Mouse (Mus musculus) intestine, postnatal 0 days (tissue): ENCODE data around the gene Cdc20. TPM values are rescaled to one million over a fixed set of nuclear protein-coding genes. Genes with fewer than 3 reads are reported as not detected.
A peak's percentile ranks its signal among the peaks of the same experiment; 100 is the strongest.

Experiments
- ATAC-seq: fragments of 200-750 bp; cut with Nextera tagmentation; 2 replicates; pipeline ENCODE4 v1.8.0; 2017; ENCODE audit warnings: mild to moderate bottlenecking, moderate TSS enrichment, moderate library complexity
- H3K27ac ChIP-seq: fragments of 300-500 bp; sonication (generic); 2 replicates; pipeline ENCODE4 v1.5.1; 2014; ENCODE audit warnings: mild to moderate bottlenecking, low read depth, low read length, moderate library complexity
- H3K27me3 ChIP-seq: fragments of 300-500 bp; sonication (generic); replicated peaks from 2 replicates; pipeline ENCODE4 v1.6.1; 2014; ENCODE audit warnings: low read length, mixed read lengths; ENCODE audit not compliant: control insufficient read depth, insufficient read depth
- H3K36me3 ChIP-seq: fragments of 300-500 bp; sonication (generic); 2 replicates; pipeline ENCODE4 v1.6.1; 2014; ENCODE audit warnings: mild to moderate bottlenecking, moderate library complexity; ENCODE audit not compliant: control insufficient read depth, insufficient read depth
- H3K4me1 ChIP-seq: fragments of 300-500 bp; sonication (generic); replicated peaks from 2 replicates; pipeline ENCODE4 v1.6.1; 2014; ENCODE audit warnings: antibody characterized with exemption, low read length, mixed read lengths; ENCODE audit not compliant: control insufficient read depth, insufficient read depth
- H3K4me2 ChIP-seq: fragments of 300-500 bp; sonication (generic); replicated peaks from 2 replicates; pipeline ENCODE4 v1.6.1; 2014; ENCODE audit warnings: low read depth, mild to moderate bottlenecking, moderate library complexity
- H3K4me3 ChIP-seq: fragments of 300-500 bp; sonication (generic); 2 replicates; pipeline ENCODE4 v1.5.1; 2014; ENCODE audit warnings: low read depth, low read length
- H3K9ac ChIP-seq: fragments of 300-500 bp; sonication (generic); 2 replicates; pipeline ENCODE4 v1.6.1; 2014; ENCODE audit warnings: mild to moderate bottlenecking, low read depth, low read length
- H3K9me3 ChIP-seq: fragments of 300-500 bp; sonication (generic); 2 replicates; pipeline ENCODE4 v1.6.1; 2016; ENCODE audit warnings: mixed run types; ENCODE audit not compliant: control insufficient read depth
- CTCF ChIP-seq: sonication (generic); IDR thresholded peaks from 2 replicates; pipeline ENCODE4 v1.5.1; 2016; ENCODE audit warnings: low read depth, mild to moderate bottlenecking, control low read depth, antibody characterized with exemption, moderate library complexity
- WGBS: fragments of 180-500 bp; shearing (Covaris S2); extraction: QIAGEN DNeasy Blood & Tissue Kit; methylation state at CpG from one replicate; pipeline ENCODE4 v1.1.7; 2014; 5-methylcytosine and 5-hydroxymethylcytosine counted together
- polyA plus RNA-seq: library from polyadenylated mRNA; unstranded; fragments of >200 nt; fragmentation: Nextera tagmentation; extraction: Ambion mirVana; gene quantifications from 2 replicates; pipeline ENCODE4 v1.2.1, GENCODE M21; 2015

The Cdc20 gene
- polyA plus RNA-seq, 1 experiment from 2014 or later, result 42.7 TPM

- H3K4me1 ChIP-seq, result no peaks in the 10 kb centered on the region
- H3K9ac ChIP-seq, result no peak overlapping the region
- no peak for TF ChIP-seq CTCF
- peaks cover 76% of the 10 kb centered on the region for H3K36me3 ChIP-seq
- H3K4me2 ChIP-seq, result no peak overlapping the region
- peak overlapping the region; percentile 46 for H3K27ac ChIP-seq
- H3K4me3 ChIP-seq, result no peak overlapping the region
- H3K9me3 ChIP-seq, result no peaks in the 10 kb centered on the region
- 42% methylated on average over 3 of the region's 3 CpGs for WGBS
- H3K27me3 ChIP-seq, result no peaks in the 10 kb centered on the region
- ATAC-seq, result peak; percentile 60
These were observed 40.7 kb downstream of the Cdc20 start for GRCm38 (mm10) chr4:118396433-118396832.

- TF ChIP-seq CTCF, result no peak
- no peak overlapping the region for H3K9ac ChIP-seq
- no peak overlapping the region for H3K27ac ChIP-seq
- no peak overlapping the region for H3K4me2 ChIP-seq
- no peak for ATAC-seq
- no peaks in the 10 kb centered on the region for H3K9me3 ChIP-seq
- peaks cover 78% of the 10 kb centered on the region for H3K36me3 ChIP-seq
- 84% methylated on average over 4 of the region's 4 CpGs for WGBS
- no peak overlapping the region for H3K4me3 ChIP-seq
- H3K4me1 ChIP-seq, result no peaks in the 10 kb centered on the region
- no peaks in the 10 kb centered on the region for H3K27me3 ChIP-seq
These were observed 41.9 kb downstream of the Cdc20 start for GRCm38 (mm10) chr4:118395289-118395688.

- Histone ChIP-seq H3K9me3 (no peaks in the 10 kb centered on the region), H3K4me1 (no peaks in the 10 kb centered on the region), H3K9ac (no peak overlapping the region), H3K27ac (no peak overlapping the region), H3K27me3 (no peaks in the 10 kb centered on the region), H3K4me3 (no peak overlapping the region), H3K4me2 (no peak overlapping the region), H3K36me3 (peaks cover 78% of the 10 kb centered on the region)
- no peak for ATAC-seq
- TF ChIP-seq CTCF, result no peak
- WGBS, result 68% methylated on average over 6 of the region's 6 CpGs
These were observed 42.6 kb downstream of the Cdc20 start for GRCm38 (mm10) chr4:118394505-118394904.

- Histone ChIP-seq H3K9ac (no peak overlapping the region), H3K36me3 (peaks cover 90% of the 10 kb centered on the region), H3K4me2 (no peak overlapping the region), H3K4me1 (no peaks in the 10 kb centered on the region), H3K27ac (no peak overlapping the region), H3K4me3 (no peak overlapping the region), H3K27me3 (no peaks in the 10 kb centered on the region), H3K9me3 (no peaks in the 10 kb centered on the region)
- WGBS, result 94% methylated on average over 11 of the region's 11 CpGs
- ATAC-seq, result no peak
- TF ChIP-seq CTCF, result no peak
These were observed 47.0 kb downstream of the Cdc20 start for GRCm38 (mm10) chr4:118390146-118390545.

- no peak for ATAC-seq
- H3K9ac ChIP-seq, result no peak overlapping the region
- H3K27ac ChIP-seq, result no peak overlapping the region
- no peak overlapping the region for H3K4me3 ChIP-seq
- H3K4me2 ChIP-seq, result no peak overlapping the region
- H3K27me3 ChIP-seq, result no peaks in the 10 kb centered on the region
- peaks cover 99% of the 10 kb centered on the region for H3K36me3 ChIP-seq
- no peaks in the 10 kb centered on the region for H3K9me3 ChIP-seq
- TF ChIP-seq CTCF, result no peak
- no peaks in the 10 kb centered on the region for H3K4me1 ChIP-seq
- 96% methylated on average over 8 of the region's 8 CpGs for WGBS
These were observed 49.8 kb downstream of the Cdc20 start for GRCm38 (mm10) chr4:118387316-118387715.

- H3K4me2 ChIP-seq, result no peak overlapping the region
- no peaks in the 10 kb centered on the region for H3K4me1 ChIP-seq
- no peak overlapping the region for H3K9ac ChIP-seq
- ATAC-seq, result no peak
- H3K4me3 ChIP-seq, result no peak overlapping the region
- 94% methylated on average over 7 of the region's 7 CpGs for WGBS
- H3K27ac ChIP-seq, result no peak overlapping the region
- TF ChIP-seq CTCF, result no peak
- no peaks in the 10 kb centered on the region for H3K27me3 ChIP-seq
- H3K9me3 ChIP-seq, result no peaks in the 10 kb centered on the region
- H3K36me3 ChIP-seq, result peaks cover 95% of the 10 kb centered on the region
These were observed 53.9 kb downstream of the Cdc20 start for GRCm38 (mm10) chr4:118383271-118383670.

Other genes starting within 250 kb of the Cdc20 start
- gene Ptprf, start 145.9 kb downstream of the Cdc20 start, polyA plus RNA-seq, result 32.8 and 37.9 TPM in 2 replicates
- gene Szt2, start 28.1 kb downstream of the Cdc20 start, polyA plus RNA-seq, result 2.8 and 4.2 TPM in 2 replicates
- 71.8 and 76.0 TPM in 2 replicates for gene Med8, start 28.0 kb downstream of the Cdc20 start, polyA plus RNA-seq
- 221 and 225 TPM in 2 replicates for gene Elovl1, start 9.3 kb downstream of the Cdc20 start, polyA plus RNA-seq
- 0.05 and 0.10 TPM in 2 replicates for gene Mpl, start 20.2 kb upstream of the Cdc20 start, polyA plus RNA-seq
- gene Tie1, start 52.7 kb upstream of the Cdc20 start, polyA plus RNA-seq, result 11.3 and 11.9 TPM in 2 replicates
- gene 2610528J11Rik, start 89.6 kb upstream of the Cdc20 start, polyA plus RNA-seq, result 119 TPM in 2 replicates
- 19.8 and 20.7 TPM in 2 replicates for gene Tmem125, start 106.7 kb upstream of the Cdc20 start, polyA plus RNA-seq
- gene Cfap57, start 183.4 kb upstream of the Cdc20 start, polyA plus RNA-seq, result 0.29 and 0.42 TPM in 2 replicates
- 76.2 and 79.9 TPM in 2 replicates for gene Ebna1bp2, start 183.4 kb upstream of the Cdc20 start, polyA plus RNA-seq
- gene Olfr62, start 221.6 kb upstream of the Cdc20 start, polyA plus RNA-seq, result not detected in 2 replicates